Mouse (Mus musculus): ENCODE results near the gene Fhl3. TPM values are rescaled to one million over a fixed set of nuclear protein-coding genes. Genes with fewer than 3 reads are reported as not detected.

Gene Fhl3
- total RNA-seq, 2 experiments from 2014 or later = 1.5 to 1.8 TPM

DNA sequence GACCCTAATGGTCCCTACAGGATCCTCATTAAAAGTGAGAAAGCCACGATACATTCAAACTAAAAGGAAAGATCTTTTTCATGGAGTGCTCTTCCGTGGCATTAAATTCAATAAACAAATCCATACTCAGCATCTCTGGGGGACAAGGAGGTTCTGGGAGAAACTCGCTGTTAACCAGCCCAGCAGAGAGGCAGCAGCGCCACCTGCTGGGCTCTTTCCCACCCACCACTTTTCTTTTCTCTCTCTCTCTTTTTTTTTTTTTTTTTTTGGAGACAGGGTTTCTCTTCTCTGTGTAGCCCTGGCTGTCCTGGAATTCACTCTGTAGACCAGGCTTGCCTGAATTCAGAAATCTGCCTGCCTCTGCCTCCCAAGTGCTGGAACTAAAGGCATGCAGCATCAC is 25.5 kb upstream of the Fhl3 start:
- DNase-seq (ENCODE audit: low spot score in 2 of 2) = peak; percentile 63 to 80
- intact Hi-C loops (cut with DNase I) = loop anchor here (5.0 kb wide), 1 partner anchor 738 kb away; no protein-coding TSS in a partner anchor

DNA sequence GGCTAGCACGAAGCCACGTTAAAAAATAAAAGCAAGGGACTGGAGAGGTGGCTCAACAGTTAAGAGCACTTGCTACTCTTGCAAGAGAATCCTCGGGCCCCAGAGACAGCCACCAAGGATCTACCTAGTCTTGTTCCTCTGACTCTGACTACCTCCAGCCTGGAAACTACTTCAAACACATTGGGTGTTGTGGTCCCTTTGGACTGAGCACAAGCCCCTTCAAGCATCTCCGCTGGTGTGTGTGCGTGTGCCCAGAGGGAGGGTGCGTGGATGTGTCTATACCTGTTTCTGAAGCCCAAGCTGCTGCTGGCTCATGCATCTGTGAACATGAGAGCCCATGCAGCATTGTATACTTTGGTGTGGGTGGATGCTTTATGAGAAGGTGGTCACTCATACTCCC is 24.5 kb upstream of the Fhl3 start:
- DNase-seq (ENCODE audit: low spot score in 2 of 2) = no peak
- intact Hi-C loops (cut with DNase I) = loop anchor here (1.0 to 5.0 kb wide), 2 partner anchors 534 to 739 kb away; no protein-coding TSS in a partner anchor

DNA sequence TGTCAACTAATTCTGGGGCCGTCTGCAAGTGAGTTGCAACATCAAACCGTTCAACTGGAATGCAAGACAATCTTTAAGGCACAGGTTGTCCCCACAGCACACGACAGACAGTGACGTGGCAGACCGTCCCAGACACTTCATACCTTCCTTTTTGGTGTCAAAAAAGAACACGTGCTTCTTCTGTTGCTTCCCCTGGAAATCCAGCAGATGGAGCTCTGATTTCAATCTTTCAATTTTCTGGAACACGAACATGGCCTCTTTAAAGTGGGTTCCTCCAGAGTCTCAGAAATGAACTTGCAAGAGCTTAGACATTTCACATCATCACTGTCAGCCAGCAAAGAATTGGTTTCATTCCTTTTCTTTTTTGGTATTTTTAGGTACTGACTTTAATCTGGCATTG is 18.2 kb upstream of the Fhl3 start:
- no peak for DNase-seq (ENCODE audit: low spot score in 2 of 2)

DNA sequence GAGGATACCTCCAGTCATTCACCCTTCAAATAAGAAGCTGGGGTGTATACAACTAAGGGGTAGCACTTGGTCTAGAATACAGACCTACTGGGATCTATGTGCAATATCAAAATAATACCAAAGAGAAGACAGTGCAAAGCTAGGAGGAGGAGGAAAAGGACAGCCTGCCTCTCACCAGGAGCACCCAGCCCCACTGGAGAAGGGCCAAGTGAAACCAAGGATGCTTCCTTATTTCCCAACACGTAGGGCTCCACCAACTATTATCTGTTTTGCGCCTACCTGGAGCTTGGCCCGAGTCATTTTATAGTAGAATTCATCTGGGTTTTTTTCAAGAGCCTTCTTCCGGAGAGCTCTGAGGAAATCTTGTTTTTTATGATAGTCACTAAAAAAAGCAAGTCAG is 17.0 kb upstream of the Fhl3 start:
- no peak for DNase-seq (ENCODE audit: low spot score in 2 of 2)
- intact Hi-C loops (cut with DNase I) = no loop called here

More for the DNA sequence above, 18.2 kb upstream of the Fhl3 start:
- intact Hi-C loops (cut with DNase I) = no loop called here

DNA sequence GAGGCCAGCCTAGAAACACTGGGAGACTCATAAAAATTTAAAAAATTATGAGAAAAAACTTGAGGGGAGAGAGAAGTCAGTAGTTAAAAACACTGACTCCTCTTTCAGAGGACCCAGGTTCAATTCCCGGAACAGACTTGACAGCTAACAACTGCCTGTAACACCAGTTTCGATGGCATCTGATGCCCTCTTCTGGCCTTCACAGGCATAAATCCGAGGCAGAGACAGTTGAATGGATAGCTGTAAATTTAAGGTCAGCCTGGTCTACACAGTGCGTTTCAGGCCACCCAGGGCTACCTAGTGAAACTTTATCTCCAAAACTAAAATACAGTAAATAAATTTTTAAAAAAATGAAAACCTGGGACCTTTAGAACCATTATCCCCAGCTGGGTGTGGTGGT is 15.5 kb upstream of the Fhl3 start:
- intact Hi-C loops (cut with DNase I) = no loop called here
- DNase-seq (ENCODE audit: low spot score in 2 of 2) = no peak

DNA sequence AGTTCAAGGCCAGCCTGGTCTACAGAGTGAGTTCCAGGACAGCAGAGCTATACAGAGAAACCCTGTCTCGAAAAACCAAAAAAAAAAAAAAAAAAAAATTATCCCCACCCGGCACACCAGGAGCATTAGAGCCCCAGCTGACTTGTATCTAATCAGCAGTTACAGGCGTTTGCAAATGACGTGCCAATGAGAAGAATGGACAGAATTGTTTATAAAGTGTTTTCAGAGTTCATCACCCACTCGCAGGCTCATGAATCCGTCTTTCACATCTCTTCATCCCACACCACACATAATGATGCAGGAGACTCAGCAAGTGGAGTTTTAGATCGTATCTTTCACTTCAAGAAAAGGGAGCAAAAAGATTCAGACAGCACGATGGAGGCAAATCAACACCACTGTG is 15.0 kb upstream of the Fhl3 start:
- DNase-seq (ENCODE audit: low spot score in 2 of 2) = no peak
- intact Hi-C loops (cut with DNase I) = no loop called here

DNA sequence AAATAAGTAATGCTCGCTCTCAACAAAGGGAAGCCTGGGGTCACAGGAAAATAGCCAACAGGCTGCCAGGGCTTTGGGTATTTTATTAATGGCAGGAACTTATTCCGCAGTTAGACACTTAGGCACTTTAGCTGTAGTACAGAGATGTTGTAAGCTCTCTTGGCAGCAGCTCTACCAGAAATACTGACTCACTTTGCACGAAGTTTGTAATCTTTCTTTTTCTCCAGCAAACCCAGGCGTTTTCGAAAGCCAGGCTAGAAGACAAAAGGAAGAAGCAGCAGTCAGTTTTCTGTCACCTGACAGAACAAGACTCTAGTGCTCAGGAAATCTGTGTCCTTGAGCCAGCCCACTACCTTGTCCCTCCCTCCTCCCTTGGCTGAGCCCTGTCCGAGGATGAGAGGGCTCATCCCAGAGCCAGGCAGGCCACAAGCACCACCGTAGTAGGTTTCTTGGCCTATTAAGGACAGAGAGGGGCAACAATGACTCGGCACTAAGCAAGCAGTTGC is 14.6 kb upstream of the Fhl3 start:
- intact Hi-C loops (cut with DNase I) = no loop called here
- no peak for DNase-seq (ENCODE audit: low spot score in 2 of 2)

DNA sequence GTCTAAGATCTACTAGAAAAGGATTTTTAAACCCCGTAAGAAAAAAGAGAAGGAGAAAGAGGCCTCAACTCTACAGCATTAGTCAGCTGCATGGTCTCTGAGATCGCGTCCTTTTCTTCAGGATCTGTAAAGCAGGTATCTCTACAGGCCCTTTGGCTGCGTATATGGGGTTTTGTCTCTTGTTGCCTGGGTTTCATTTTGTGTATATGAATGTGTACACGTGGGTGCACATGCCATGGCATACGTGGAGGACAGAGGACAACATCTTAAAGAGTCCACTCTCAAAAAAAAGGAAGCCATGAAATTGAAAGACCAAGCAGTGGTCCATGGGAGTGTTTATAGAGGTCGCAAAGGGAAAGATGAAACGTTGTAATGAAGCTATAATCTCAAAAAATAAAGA is 9.0 kb upstream of the Fhl3 start:
- DNase-seq (ENCODE audit: low spot score in 2 of 2) = no peak
- intact Hi-C loops (cut with DNase I) = no loop called here

DNA sequence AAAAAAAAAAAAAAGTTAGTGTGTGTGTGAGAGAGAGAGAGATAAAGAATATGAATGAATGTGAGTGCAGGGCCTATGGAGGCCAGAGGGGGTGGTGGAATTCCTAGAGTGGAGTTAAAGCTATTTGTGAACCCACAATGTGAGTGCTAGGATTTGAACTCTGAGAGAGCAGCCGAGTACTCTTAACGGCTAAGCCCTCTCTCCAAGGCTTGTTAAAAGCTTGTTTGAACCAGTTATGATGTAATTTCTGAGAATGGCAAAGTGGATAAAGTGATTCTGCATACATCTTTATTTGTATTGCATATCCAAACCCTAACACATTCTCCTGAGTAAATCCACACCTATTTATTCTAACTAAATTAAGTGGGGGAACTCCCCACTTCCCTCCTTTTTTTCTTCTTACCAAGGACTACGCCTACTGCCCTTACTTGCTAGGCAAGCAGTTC is 8.1 kb upstream of the Fhl3 start:
- intact Hi-C loops (cut with DNase I) = no loop called here
- DNase-seq (ENCODE audit: low spot score in 2 of 2) = no peak

DNA sequence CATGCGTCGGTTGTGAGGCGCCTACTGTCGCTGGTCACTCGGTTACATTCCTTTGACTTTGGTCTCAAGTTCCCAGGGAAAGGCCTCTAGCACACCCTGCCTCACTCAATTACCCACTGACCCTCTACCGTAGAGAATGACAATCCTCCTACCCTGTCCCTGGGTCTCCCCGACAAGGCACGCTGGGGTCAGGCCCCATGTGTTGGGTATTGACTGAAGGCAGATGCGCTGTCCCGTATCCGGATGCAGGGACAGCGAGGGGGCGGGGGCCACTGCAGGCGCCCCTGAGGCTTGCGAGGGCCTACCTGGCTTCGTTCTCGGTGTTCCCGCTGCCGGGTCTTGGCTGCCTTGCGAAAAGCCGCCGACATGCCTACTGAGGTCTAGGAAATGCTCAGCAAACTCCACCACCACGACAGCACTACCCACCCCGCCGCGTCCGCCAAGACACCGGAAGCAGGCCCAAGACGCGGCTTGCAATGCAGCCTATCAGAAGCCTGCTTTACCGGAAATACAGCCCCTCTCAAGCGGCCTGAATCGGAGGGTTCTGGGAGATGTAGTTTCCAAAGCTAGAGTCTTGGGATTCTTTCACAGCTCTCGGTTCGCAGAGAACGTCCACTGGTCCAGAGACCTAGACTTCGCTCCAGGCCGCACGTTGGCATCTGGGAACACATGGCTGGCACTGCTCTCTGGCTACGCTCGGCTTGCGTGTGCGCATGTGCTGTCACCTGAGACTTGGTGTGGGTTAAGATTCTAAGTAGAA is 7.2 kb upstream of the Fhl3 start, which contains the start of gene Utp11:
Gene Utp11 (minus strand): TSS at position 466 of the 760 bp plus-strand sequence.
- intact Hi-C loops (cut with DNase I) = no loop called here
- peak; percentile 85 to 93 for DNase-seq (ENCODE audit: low spot score in 2 of 2)

DNA sequence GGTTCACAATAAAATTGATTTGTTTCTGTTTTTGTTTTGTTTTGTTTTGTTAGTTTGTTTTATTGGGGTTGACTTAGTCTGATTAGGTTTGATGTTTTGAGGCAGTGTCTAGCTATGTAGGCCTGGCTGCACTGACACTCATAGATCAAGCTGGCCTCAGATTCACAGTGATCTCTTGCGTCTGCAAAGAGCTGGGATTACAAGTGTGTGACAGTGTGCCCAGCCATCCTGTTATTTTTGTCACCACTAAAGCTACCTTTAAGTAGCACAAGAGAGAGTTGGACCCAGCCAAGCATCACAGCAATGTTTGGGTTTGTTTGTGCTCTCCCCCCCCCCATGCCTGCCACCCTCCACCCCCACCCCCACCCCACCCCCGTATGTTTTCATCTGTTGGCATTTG is 5.9 kb upstream of the Fhl3 start:
- intact Hi-C loops (cut with DNase I) = no loop called here
- no peak for DNase-seq (ENCODE audit: low spot score in 2 of 2)

DNA sequence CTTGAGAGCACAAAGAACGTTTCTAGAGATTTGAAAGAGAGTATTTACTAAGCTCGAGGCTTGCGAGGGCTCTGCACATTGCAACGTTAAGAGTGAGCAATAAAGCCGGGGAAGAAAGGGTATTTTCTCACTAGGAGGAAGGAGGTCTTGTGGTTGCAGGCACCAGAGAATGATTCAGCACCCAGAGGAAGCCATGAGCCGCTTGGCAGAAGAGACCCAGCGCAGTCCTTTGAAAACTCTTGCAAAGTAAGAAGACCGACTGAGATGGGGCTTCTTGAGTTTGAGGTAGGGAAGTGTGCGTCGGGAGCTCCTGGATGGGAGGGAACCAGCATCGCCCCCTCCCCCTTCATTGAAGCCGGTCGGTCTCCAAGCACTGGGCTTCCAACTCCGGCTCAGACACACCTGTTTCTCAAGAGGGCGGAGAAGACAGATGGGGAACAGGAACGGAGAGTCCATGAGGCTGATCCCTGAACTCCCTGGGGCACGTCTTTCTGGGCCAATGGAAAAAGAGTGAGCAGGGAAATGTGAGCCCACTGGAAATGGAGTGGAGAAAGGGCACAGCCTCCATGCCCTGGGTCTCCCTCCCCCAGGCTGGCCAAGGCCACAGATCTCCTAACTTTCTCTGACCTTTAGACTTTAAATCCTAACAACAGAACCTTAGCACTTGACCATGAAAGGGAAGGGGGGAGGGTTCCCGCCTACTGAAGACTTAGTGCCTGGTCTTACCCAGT is 4.5 kb upstream of the Fhl3 start:
- intact Hi-C loops (cut with DNase I) = no loop called here

DNA sequence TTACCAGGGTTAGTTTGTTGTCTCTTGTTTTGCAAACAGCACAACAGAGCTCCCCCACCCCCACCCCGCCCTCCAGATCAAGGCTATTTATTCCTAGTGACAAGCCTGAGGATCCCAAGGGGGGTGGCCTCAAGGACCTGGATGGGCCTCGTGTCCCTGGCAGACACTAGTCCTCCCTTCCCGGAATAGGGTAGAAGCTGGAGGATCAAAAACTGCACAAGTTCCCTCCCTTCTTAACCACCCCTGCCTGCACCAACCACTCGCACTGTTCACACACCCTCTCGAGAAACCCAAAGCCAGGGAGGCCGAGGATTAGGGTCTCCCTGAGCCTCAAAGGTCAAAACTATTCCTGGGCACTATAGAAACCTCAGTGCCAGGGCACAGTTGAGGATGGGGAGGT is 710 bp upstream of the Fhl3 start:
- no peak for DNase-seq (ENCODE audit: low spot score in 2 of 2)
- intact Hi-C loops (cut with DNase I) = no loop called here

More for the DNA sequence above, 4.5 kb upstream of the Fhl3 start:
- no peak for DNase-seq (ENCODE audit: low spot score in 2 of 2)

DNA sequence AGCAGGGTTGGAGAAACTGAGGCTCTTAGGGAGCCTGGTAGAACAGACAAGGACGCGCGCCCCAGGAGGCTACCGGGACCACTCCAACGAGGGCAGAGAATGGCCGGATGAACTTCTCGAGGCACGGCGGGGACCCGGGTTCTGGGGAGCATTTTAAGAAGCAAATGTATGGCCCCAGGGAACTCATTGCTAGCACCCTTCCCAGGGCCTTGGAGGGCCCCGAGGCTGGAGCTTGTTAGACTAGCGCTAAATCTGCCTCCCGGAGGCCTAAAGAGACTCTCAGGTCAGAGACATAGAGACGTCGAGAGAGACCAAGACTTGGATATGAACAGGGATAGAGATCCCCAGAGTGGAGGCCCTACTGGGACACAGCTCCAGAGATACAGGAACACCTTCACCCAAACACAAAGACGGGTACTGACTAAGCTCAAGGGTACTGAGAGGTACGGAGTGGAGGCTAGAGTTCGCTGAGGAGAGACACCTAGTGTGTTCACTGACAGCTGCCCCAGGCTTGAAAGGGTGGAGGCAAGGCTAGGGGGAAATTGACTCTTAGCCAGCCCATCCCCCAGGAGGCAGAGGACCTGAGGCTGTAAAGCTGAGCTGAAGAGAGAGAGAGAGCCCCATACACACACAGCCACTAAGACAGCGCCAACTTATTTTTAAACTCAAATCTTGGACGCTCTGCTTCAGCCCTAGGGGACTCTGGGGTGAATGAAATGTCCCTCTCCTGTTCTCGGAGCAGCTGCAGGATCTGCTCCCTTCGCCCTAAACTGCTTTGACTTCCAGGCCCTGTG is 748 bp downstream of the Fhl3 start:
- DNase-seq (ENCODE audit: low spot score in 2 of 2) = no peak
- intact Hi-C loops (cut with DNase I) = no loop called here

DNA sequence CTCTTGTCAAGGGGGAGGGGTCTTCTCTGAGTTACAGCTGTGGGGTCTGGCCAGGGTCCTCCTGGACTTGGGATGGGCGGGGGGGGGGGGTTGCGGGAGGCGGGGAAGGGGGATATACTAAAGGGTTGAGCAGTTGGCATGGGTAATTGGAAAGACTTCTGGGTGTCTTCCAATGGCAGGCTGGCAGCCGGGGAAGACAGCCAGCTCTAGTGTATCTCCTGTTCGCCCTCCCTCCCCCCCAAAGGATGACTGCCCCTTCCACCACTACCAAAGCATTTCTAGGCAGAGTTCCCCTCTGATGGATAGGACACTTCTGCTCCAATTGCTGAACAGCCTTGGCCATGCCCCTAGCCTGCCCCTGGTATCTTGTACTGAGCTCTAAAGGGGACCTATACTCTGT is 1.4 kb downstream of the Fhl3 start:
- no peak for DNase-seq (ENCODE audit: low spot score in 2 of 2)
- intact Hi-C loops (cut with DNase I) = no loop called here

DNA sequence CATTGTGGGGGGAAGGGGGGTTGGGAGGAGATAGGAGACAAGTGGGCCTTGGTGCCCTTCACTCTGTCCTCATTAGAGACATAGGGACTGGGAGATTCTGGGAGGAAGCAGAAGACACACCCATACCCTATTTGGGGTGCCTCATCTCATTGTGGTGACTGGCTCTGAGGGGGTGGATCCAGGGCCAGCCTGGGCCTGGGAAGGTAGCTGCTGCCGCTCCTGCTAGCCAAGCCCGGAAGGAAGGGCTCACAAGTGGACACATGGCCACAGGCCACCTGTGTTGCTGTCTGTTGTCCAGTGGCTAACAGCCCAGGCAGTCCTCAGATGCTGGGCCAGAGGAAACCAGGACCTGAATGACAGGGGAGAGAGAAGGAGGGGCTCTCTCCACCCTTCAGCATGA is 2.9 kb downstream of the Fhl3 start:
- no peak for DNase-seq (ENCODE audit: low spot score in 2 of 2)
- intact Hi-C loops (cut with DNase I) = no loop called here

DNA sequence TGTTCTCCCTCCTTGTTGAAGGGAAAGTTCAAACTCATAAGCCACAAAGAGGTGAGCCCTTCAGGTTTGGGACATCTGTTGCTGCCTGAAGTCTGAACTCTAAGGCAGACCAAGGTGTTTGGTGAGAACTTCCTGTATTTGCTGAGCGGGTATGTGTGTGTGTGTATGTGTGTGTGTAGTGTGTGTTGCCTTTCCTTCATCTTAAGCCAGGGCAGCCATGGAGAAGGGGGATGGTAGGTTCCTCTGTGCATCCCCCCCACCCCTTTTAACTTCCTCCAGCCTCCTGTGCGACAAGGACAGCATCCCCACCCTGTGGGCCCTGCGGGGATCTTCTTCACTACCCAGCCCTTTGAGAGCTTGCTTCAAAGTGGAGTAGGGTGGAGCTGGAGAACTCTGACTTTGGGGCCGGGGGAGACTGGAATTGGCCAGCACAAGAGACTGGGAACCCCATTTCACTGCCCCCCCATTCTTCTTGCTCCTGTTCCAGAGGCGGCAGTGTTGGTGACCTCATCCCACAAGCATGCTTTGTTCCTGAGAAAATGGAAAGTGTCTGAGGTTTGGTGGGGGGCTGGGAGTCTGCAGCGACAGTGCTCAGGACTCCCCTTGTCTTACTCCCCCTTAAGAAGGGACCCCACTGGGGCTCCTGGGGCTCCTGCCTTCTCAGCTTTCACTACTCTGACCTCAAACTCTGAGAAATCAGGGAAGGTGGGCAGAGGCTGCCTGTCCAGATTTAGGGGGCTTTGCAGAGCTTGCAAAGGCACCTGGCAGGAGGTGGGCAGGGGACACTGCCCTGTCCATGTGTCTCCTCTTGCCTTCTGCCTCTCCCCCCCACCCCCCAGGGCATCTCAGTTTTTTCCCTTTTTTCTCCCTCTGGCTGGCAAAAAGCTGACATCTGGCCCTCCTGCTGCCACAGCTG is 3.6 kb downstream of the Fhl3 start:
- intact Hi-C loops (cut with DNase I) = no loop called here
- no peak for DNase-seq (ENCODE audit: low spot score in 2 of 2)

DNA sequence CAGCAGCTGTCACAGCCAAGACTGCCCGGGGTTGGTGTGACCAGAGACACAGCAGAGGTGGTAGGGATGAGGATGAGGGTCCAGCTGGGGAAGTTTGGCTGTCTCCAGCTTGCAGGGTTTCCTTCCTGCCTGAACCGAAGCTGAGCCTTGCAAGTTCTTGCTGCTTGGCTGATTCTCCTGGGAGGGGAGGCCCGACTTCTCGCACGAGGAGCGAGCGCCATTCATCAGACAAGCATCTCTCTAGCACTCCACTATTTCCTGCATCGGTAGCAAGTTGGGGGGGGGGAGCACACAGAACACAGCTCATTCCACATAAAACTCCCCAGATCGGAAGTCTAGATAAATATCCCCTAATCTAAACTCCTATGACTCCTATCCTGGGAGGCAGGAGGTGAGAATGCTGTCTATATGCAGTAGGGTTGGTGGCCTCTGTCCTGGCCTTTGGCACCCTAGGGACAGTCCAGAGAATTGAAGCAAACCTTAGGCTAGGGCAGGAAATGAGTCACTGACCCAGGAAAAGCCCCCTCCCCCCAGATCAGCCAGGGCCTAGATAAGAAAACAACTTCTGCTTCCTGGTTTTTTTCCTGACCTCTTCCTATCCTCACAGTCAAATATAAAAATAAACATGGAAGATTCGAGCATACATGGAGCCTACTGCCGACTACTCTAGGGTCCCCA is 4.4 kb downstream of the Fhl3 start:
- no peak for DNase-seq (ENCODE audit: low spot score in 2 of 2)
- intact Hi-C loops (cut with DNase I) = no loop called here

Data from left cerebral cortex, postnatal 25 days (tissue).